Mouse (Mus musculus) monocyte, adult 59 days (primary cell): ENCODE data around the gene Ednrb. TPM values are rescaled to one million over a fixed set of nuclear protein-coding genes. Genes with fewer than 3 reads are reported as not detected.

Source experiments
- total RNA-seq, 2 experiments: library from RNA; stranded (reverse); gene quantifications; one replicate each; pipeline ENCODE4 v1.2.4; 2023

The Ednrb gene
- 1 to 10 TPM; 1.3 to 3.8 TPM for total RNA-seq

DNA sequence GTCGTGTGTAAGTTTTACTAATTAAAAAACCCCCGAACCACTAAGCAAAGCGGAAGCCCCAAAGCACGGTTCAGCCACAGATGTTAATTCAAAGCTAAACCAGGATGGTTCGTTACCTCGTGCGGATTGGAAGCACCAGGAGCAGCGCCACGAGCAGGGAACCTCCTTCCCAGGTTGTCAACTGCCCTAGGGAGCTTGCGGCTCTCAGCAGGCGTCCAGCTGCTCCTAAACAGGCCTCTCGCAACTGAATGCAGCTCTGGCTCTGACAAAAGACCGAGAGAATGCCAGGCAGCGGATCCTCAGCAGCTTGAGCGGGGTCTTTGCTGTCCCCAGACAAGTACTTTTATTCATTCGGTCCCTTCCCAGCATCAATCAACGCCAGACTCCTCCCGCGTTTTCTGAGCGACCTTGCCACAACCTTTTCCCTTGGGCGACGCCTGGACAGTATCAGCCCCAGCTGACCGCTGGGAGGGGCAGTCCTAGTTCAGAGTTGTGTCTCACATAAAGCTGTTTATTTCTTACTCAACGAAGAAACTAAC lies at the start of gene Ednrb:
Gene Ednrb (minus strand): TSS at position 392 of the 539 bp plus-strand sequence.

Other genes starting within 250 kb of the Ednrb start
- gene Slain1, start 194.2 kb downstream of the Ednrb start, total RNA-seq, result 1 to 10 TPM in 1 of 2 experiments, under 1 TPM in 1; 0.18 to 2.1 TPM